Mouse (Mus musculus): ENCODE data around the gene Picalm. TPM values are rescaled to one million over a fixed set of nuclear protein-coding genes. Genes with fewer than 3 reads are reported as not detected.

Picalm gene
- polyA plus RNA-seq, 1 experiment from 2014 or later: 27.0 TPM

- Histone ChIP-seq H3K27ac (ENCODE audit: low read length) (no peak overlapping the region), H3K4me1 (ENCODE audit: control insufficient read depth, insufficient read depth, low read length) (no peaks in the 10 kb centered on the region), H3K9ac (ENCODE audit: low read depth, low read length) (no peak overlapping the region), H3K27me3 (replicated peaks; ENCODE audit: control insufficient read depth, insufficient read depth, low read length) (no peaks in the 10 kb centered on the region), H3K36me3 (ENCODE audit: control insufficient read depth, insufficient read depth, low read length) (no peaks in the 10 kb centered on the region), H3K4me2 (ENCODE audit: low read depth, low read length) (no peak overlapping the region), H3K9me3 (ENCODE audit: control insufficient read depth, low read length) (no peaks in the 10 kb centered on the region), H3K4me3 (ENCODE audit: low read length) (no peak overlapping the region)
- 73% methylated on average over 5 of the region's 5 CpGs for WGBS
- no peak for ATAC-seq
These were observed 122.9 kb downstream of the Picalm start for GRCm38 (mm10) chr7:90252946-90253345.

- Histone ChIP-seq H3K27me3 (replicated peaks; ENCODE audit: control insufficient read depth, insufficient read depth, low read length) (no peaks in the 10 kb centered on the region), H3K4me1 (ENCODE audit: control insufficient read depth, insufficient read depth, low read length) (no peaks in the 10 kb centered on the region), H3K27ac (ENCODE audit: low read length) (no peak overlapping the region), H3K9me3 (ENCODE audit: control insufficient read depth, low read length) (no peaks in the 10 kb centered on the region), H3K36me3 (ENCODE audit: control insufficient read depth, insufficient read depth, low read length) (no peaks in the 10 kb centered on the region), H3K4me2 (ENCODE audit: low read depth, low read length) (no peak overlapping the region), H3K4me3 (ENCODE audit: low read length) (no peak overlapping the region), H3K9ac (ENCODE audit: low read depth, low read length) (no peak overlapping the region)
- WGBS: 76% methylated on average over 2 of the region's 2 CpGs
- ATAC-seq: no peak
These were observed 128.7 kb downstream of the Picalm start for GRCm38 (mm10) chr7:90258701-90259100.

- H3K4me2 ChIP-seq (ENCODE audit: low read depth, low read length): no peak overlapping the region
- ATAC-seq: no peak
- no peak overlapping the region for H3K27ac ChIP-seq (ENCODE audit: low read length)
- no peak overlapping the region for H3K4me3 ChIP-seq (ENCODE audit: low read length)
- no peaks in the 10 kb centered on the region for H3K9me3 ChIP-seq (ENCODE audit: control insufficient read depth, low read length)
- H3K4me1 ChIP-seq (ENCODE audit: control insufficient read depth, insufficient read depth, low read length): no peaks in the 10 kb centered on the region
- WGBS: 87% methylated on average over 2 of the region's 2 CpGs
- no peaks in the 10 kb centered on the region for H3K36me3 ChIP-seq (ENCODE audit: control insufficient read depth, insufficient read depth, low read length)
- no peaks in the 10 kb centered on the region for H3K27me3 ChIP-seq (replicated peaks; ENCODE audit: control insufficient read depth, insufficient read depth, low read length)
- no peak overlapping the region for H3K9ac ChIP-seq (ENCODE audit: low read depth, low read length)
These were observed 129.9 kb downstream of the Picalm start for GRCm38 (mm10) chr7:90259899-90260298.

- 39% methylated on average over 7 of the region's 7 CpGs for WGBS
- no peak overlapping the region for H3K27ac ChIP-seq (ENCODE audit: low read length)
- no peaks in the 10 kb centered on the region for H3K4me1 ChIP-seq (ENCODE audit: control insufficient read depth, insufficient read depth, low read length)
These were observed 132.0 kb downstream of the Picalm start for GRCm38 (mm10) chr7:90261902-90262599.

More at GRCm38 (mm10) chr7:90261902-90262599, 132.0 kb downstream of the Picalm start:
- Histone ChIP-seq H3K27me3 (replicated peaks; ENCODE audit: control insufficient read depth, insufficient read depth, low read length) (no peaks in the 10 kb centered on the region), H3K36me3 (ENCODE audit: control insufficient read depth, insufficient read depth, low read length) (no peaks in the 10 kb centered on the region), H3K4me3 (ENCODE audit: low read length) (no peak overlapping the region), H3K9me3 (ENCODE audit: control insufficient read depth, low read length) (no peaks in the 10 kb centered on the region), H3K9ac (ENCODE audit: low read depth, low read length) (no peak overlapping the region), H3K4me2 (ENCODE audit: low read depth, low read length) (no peak overlapping the region)
- no peak for ATAC-seq

Other genes starting within 250 kb of the Picalm start
- not detected in 2 replicates for gene Ccdc81, start 226.6 kb upstream of the Picalm start, polyA plus RNA-seq (2015; fragmentation: Nextera tagmentation; extraction: Ambion mirVana)
- gene Hikeshi, start 189.0 kb upstream of the Picalm start, polyA plus RNA-seq (2015; fragmentation: Nextera tagmentation; extraction: Ambion mirVana): 121 and 134 TPM in 2 replicates
- gene Eed, start 149.2 kb upstream of the Picalm start, polyA plus RNA-seq (2015; fragmentation: Nextera tagmentation; extraction: Ambion mirVana): 48.4 and 59.1 TPM in 2 replicates
- not detected in 2 replicates for gene Ccdc83, start 135.6 kb downstream of the Picalm start, polyA plus RNA-seq (2015; fragmentation: Nextera tagmentation; extraction: Ambion mirVana)
- 8.9 and 9.4 TPM in 2 replicates for gene Sytl2, start 172.0 kb downstream of the Picalm start, polyA plus RNA-seq (2015; fragmentation: Nextera tagmentation; extraction: Ambion mirVana)